Comparison of ENCODE assay signal across 8 mouse cellular contexts in the genomic region with DNA sequence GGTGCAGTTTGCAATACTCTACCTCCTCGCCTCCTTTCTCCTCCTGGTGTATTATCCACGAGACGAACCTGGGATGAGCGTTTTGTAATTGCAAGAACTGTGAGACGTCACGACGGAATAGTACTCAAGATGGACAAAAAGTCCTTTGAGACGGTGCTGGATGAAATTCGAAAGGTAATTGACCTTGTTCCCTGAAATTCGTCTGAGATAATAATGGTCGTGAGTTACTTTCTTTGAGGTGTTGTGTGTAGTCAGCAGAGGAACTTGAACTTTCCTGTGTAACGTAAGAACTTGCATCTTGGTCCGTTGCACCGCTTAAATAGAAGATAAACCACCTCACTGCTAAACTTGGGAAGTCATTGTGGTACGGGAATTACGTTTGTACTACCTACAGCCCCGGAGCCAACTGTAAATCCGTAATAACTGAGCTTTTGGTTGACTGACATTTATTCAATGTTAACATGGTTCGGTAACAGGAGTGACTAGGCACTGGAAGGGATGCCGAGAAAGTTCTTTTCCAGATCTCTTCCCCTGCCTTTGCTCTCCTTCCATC. TPM values are rescaled to one million over a fixed set of nuclear protein-coding genes. Genes with fewer than 3 reads are reported as not detected.
A peak's percentile ranks its signal among the peaks of the same experiment; 100 is the strongest.
DNase-seq lines count a peak whose midpoint lies in the region; ATAC-seq and TF ChIP-seq lines count a peak whose summit lies in the region.

No protein-coding gene starts in this region.

- DNase-seq in heart, postnatal 0 days (ENCODE audit: low spot score), result no peak
- DNase-seq in heart, adult 8-10 months (ENCODE audit: low spot score), result no peak
- no peak for DNase-seq in ES-E14 (ENCODE audit: low read depth, low spot score)
- DNase-seq in right cerebral cortex, postnatal 10 days (ENCODE audit: low spot score in 2 of 2), result no peak
- DNase-seq in urinary bladder, postnatal 36 days (ENCODE audit: low spot score in 2 of 2), result no peak
- no peak for DNase-seq in layer of hippocampus, adult 9-11 months

- peaks cover 26% of the 10 kb centered on the region for H3K4me1 ChIP-seq in heart, postnatal 0 days (ENCODE audit: control insufficient read depth, insufficient read depth)
- peaks cover 3 to 10% of the 10 kb centered on the region in 2 experiments; a peak in 2 of 4 replicates for H3K4me1 ChIP-seq in ES-E14 (ENCODE audit: control insufficient read depth in 2 of 2, insufficient read depth in 2 of 2, low read length in 2 of 2, poor library complexity in 1 of 2)
- H3K4me1 ChIP-seq in erythroblast, embryonic 14.5 days (ENCODE audit: control insufficient read depth), result peaks cover 38% of the 10 kb centered on the region
- peaks cover 54% of the 10 kb centered on the region for H3K4me1 ChIP-seq in liver, embryonic 12.5 days

- TF ChIP-seq CTCF in heart, postnatal 0 days (IDR thresholded peaks at IDR 0.05; ENCODE audit: low read depth), result no peak

- no peaks in the 10 kb centered on the region for H3K9me3 ChIP-seq in heart, postnatal 0 days (replicated peaks; ENCODE audit: control insufficient read depth, low read length)
- H3K9me3 ChIP-seq in ES-E14 (ENCODE audit: control insufficient read depth, insufficient read depth, low read depth, low read length), result no peaks in the 10 kb centered on the region
- no peaks in the 10 kb centered on the region for H3K9me3 ChIP-seq in erythroblast, embryonic 14.5 days (ENCODE audit: control insufficient read depth, low read length)
- H3K9me3 ChIP-seq in liver, embryonic 12.5 days (replicated peaks), result no peaks in the 10 kb centered on the region

- H3K27me3 ChIP-seq in heart, postnatal 0 days (ENCODE audit: control insufficient read depth, insufficient read depth, low read length), result no peaks in the 10 kb centered on the region
- no peaks in the 10 kb centered on the region for H3K27me3 ChIP-seq in erythroblast, embryonic 14.5 days (ENCODE audit: control insufficient read depth)
- H3K27me3 ChIP-seq in liver, embryonic 12.5 days (replicated peaks), result no peaks in the 10 kb centered on the region

- H3K4me2 ChIP-seq in heart, postnatal 0 days (ENCODE audit: low read depth, low read length), result peak overlapping the region; percentile 83
- peak overlapping the region; percentile 79 for H3K4me2 ChIP-seq in liver, embryonic 12.5 days

- H3K4me3 ChIP-seq in heart, postnatal 0 days (ENCODE audit: low read depth, low read length), result peak overlapping the region; percentile 90
- H3K4me3 ChIP-seq in ES-E14 (ENCODE audit: insufficient read depth in 1 of 2, low read depth in 1 of 2, low read length in 2 of 2, poor library complexity in 1 of 2, severe bottlenecking in 1 of 2), result peak overlapping the region; percentile 86 to 90
- peak overlapping the region; percentile 93 for H3K4me3 ChIP-seq in erythroblast, embryonic 14.5 days (replicated peaks)
- peak overlapping the region; percentile 97 for H3K4me3 ChIP-seq in liver, embryonic 12.5 days

- under 1% methylated on average over 20 of the region's 20 CpGs for WGBS in heart, postnatal 0 days
- WGBS in liver, embryonic 12.5 days (ENCODE audit: insufficient replicate concordance), result under 1% methylated on average over 20 of the region's 20 CpGs

- in situ Hi-C loops in ES-E14 (cut with MboI; ENCODE audit: low sequenced_read_pairs in 2 of 2, unreplicated experiment in 2 of 2), result loop anchor here (25.0 kb wide), 2 partner anchors 427 to 1202 kb away; a partner anchor contains a TSS

- peak overlapping the region; percentile 91 for H3K9ac ChIP-seq in heart, postnatal 0 days (replicated peaks; ENCODE audit: low read depth, low read length)
- H3K9ac ChIP-seq in ES-E14 (ENCODE audit: insufficient read depth, low read depth, low read length, poor library complexity, severe bottlenecking), result peak overlapping the region; percentile 91; the same call in 1 of the 2 replicates
- peak overlapping the region; percentile 88 for H3K9ac ChIP-seq in liver, embryonic 12.5 days

- H3K27ac ChIP-seq in heart, postnatal 0 days (ENCODE audit: low read depth), result peak overlapping the region; percentile 85
- no peak overlapping the region for H3K27ac ChIP-seq in ES-E14 (ENCODE audit: insufficient read depth, low read depth, low read length, poor library complexity, severe bottlenecking)
- H3K27ac ChIP-seq in liver, embryonic 12.5 days, result peak overlapping the region; percentile 86

- TF ChIP-seq EP300 in heart, postnatal 0 days (IDR thresholded peaks at IDR 0.05; ENCODE audit: low read depth), result no peak

- ATAC-seq in heart, postnatal 0 days (ENCODE audit: insufficient read depth, low read depth), result no peak
- ATAC-seq in liver, embryonic 12.5 days, result no peak

- peaks cover 16% of the 10 kb centered on the region for H3K36me3 ChIP-seq in heart, postnatal 0 days (replicated peaks; ENCODE audit: control insufficient read depth, insufficient read depth, low read length)
- peaks cover 5% of the 10 kb centered on the region; the same call in 1 of the 2 replicates for H3K36me3 ChIP-seq in ES-E14 (ENCODE audit: control insufficient read depth, insufficient read depth, low read length, poor library complexity, severe bottlenecking)
- peaks cover 25% of the 10 kb centered on the region for H3K36me3 ChIP-seq in erythroblast, embryonic 14.5 days (ENCODE audit: control insufficient read depth)
- peaks cover 36% of the 10 kb centered on the region for H3K36me3 ChIP-seq in liver, embryonic 12.5 days

TF ChIP-seq in ES-E14, 5 proteins besides CTCF, POLR2A, EP300 and RAD21:
- TF ChIP-seq MAFK (IDR thresholded peaks at IDR 0.05; ENCODE audit: insufficient read depth, low read depth, low read length) (no peak), HCFC1 (IDR thresholded peaks at IDR 0.05; ENCODE audit: borderline replicate concordance, insufficient read depth, low read length) (no peak), ZC3H11A (IDR thresholded peaks at IDR 0.05; ENCODE audit: borderline replicate concordance, low read depth, low read length) (no peak), ZNF384 (IDR thresholded peaks at IDR 0.05; ENCODE audit: low read depth, low read length) (no peak), CHD2 (IDR thresholded peaks at IDR 0.05; ENCODE audit: low read depth, low read length) (no peak)

RNA-seq across cellular contexts. Expression of a gene that starts 0.8 kb away (rescaled TPM):
- 2.4 and 4.3 TPM in 2 replicates for total RNA-seq in heart, postnatal 0 days (2014; rRNA removed; ENCODE audit: low replicate concordance)
- polyA plus RNA-seq in heart, postnatal 0 days (2015; fragmentation: Nextera tagmentation; extraction: Ambion mirVana), result 8.2 and 8.6 TPM in 2 replicates
- total RNA-seq in heart, adult 8-10 months (2022), result 10 to 100 TPM in 1 of 4 experiments, 1 to 10 TPM in 3; 5.7 to 10.8 (median 8.0) TPM
- 10.6 and 11.9 TPM in 2 replicates for total RNA-seq in ES-E14 (2012; rRNA removed)
- polyA plus RNA-seq in erythroblast, embryonic 14.5 days (2012), result 0.74 and 0.83 TPM in 2 replicates
- polyA plus RNA-seq in liver, embryonic 12.5 days (2016; fragmentation: Nextera tagmentation; extraction: Ambion mirVana), result 7.7 and 8.8 TPM in 2 replicates

RNA-seq across cellular contexts. Expression of a gene that starts 1.1 kb away (rescaled TPM):
- 4.9 and 5.1 TPM in 2 replicates for total RNA-seq in heart, postnatal 0 days (2014; rRNA removed; ENCODE audit: low replicate concordance)
- polyA plus RNA-seq in heart, postnatal 0 days (2015; fragmentation: Nextera tagmentation; extraction: Ambion mirVana), result 4.0 and 4.2 TPM in 2 replicates
- 1 to 10 TPM; 4.4 to 7.4 (median 5.6) TPM for total RNA-seq in heart, adult 8-10 months (2022)
- total RNA-seq in ES-E14 (2012; rRNA removed), result 12.6 and 16.2 TPM in 2 replicates
- 0.02 and 0.03 TPM in 2 replicates for polyA plus RNA-seq in erythroblast, embryonic 14.5 days (2012)
- 5.9 TPM in 2 replicates for polyA plus RNA-seq in liver, embryonic 12.5 days (2016; fragmentation: Nextera tagmentation; extraction: Ambion mirVana)

RNA-seq across cellular contexts. Expression of a gene that starts 24.2 kb away (rescaled TPM):
- total RNA-seq in heart, postnatal 0 days (2014; rRNA removed; ENCODE audit: low replicate concordance), result 1.6 TPM in 1 of 2 replicates, not detected in the other
- polyA plus RNA-seq in heart, postnatal 0 days (2015; fragmentation: Nextera tagmentation; extraction: Ambion mirVana), result not detected in 2 replicates
- not detected for total RNA-seq in heart, adult 8-10 months (2022)
- not detected in 2 replicates for total RNA-seq in ES-E14 (2012; rRNA removed)
- polyA plus RNA-seq in erythroblast, embryonic 14.5 days (2012), result not detected in 2 replicates
- not detected in 2 replicates for polyA plus RNA-seq in liver, embryonic 12.5 days (2016; fragmentation: Nextera tagmentation; extraction: Ambion mirVana)
